Mouse (Mus musculus) cortical plate, adult 2 months (tissue): ENCODE measurements at regions not wholly inside any gene's neighbourhood (a gene's known extent, or its start where the extent isn't known, plus 50 kb on each side); places are given as distances from the start of the nearest gene placed in this dataset.

Experiments
- CTCF ChIP-seq: fragments of 200-500 bp; IDR thresholded peaks from 2 replicates; pipeline ENCODE4 v1.5.1; 2011; ENCODE audit warnings: mild to moderate bottlenecking, control low read depth, low read length; ENCODE audit not compliant: insufficient read depth; ENCODE audit errors: extremely low read depth
- POLR2A ChIP-seq: fragments of 200-500 bp; IDR thresholded peaks from 2 replicates; pipeline ENCODE4 v1.6.1; 2011; ENCODE audit warnings: mild to moderate bottlenecking, low read length, control low read depth; ENCODE audit not compliant: insufficient read depth; ENCODE audit errors: extremely low read depth

GRCm38 (mm10) chr1:143906881-143907280, 97.1 kb downstream of the Rgs2 start:
- TF ChIP-seq CTCF (no peak), POLR2A (no peak)
